Mouse (Mus musculus): Measurements from ENCODE around the gene Plekha1.

Gene Plekha1

GRCm38 (mm10) chr7:130859926-130860325, 5.6 kb upstream of the Plekha1 start:
- DNase-seq (ENCODE audit: low spot score in 2 of 2) = no peak

GRCm38 (mm10) chr7:130860721-130861142, 4.8 kb upstream of the Plekha1 start:
- no peak for DNase-seq (ENCODE audit: low spot score in 2 of 2)

GRCm38 (mm10) chr7:130862501-130862900, 3.1 kb upstream of the Plekha1 start:
- DNase-seq (ENCODE audit: low spot score in 2 of 2) = no peak

- DNase-seq (ENCODE audit: low spot score in 2 of 2) = no peak
These were observed 845 bp upstream of the Plekha1 start for GRCm38 (mm10) chr7:130864711-130865110.

- DNase-seq (ENCODE audit: low spot score in 2 of 2) = no peak
These were observed 1.1 kb downstream of the Plekha1 start for GRCm38 (mm10) chr7:130866640-130867039.

GRCm38 (mm10) chr7:130867256-130867655, 1.7 kb downstream of the Plekha1 start:
- no peak for DNase-seq (ENCODE audit: low spot score in 2 of 2)

GRCm38 (mm10) chr7:130884161-130884560, 18.6 kb downstream of the Plekha1 start:
- DNase-seq (ENCODE audit: low spot score in 2 of 2) = no peak

GRCm38 (mm10) chr7:130886246-130886645, 20.7 kb downstream of the Plekha1 start:
- DNase-seq (ENCODE audit: low spot score in 2 of 2) = no peak

GRCm38 (mm10) chr7:130887946-130888345, 22.4 kb downstream of the Plekha1 start:
- DNase-seq (ENCODE audit: low spot score in 2 of 2) = peak; percentile 30 to 66

- no peak for DNase-seq (ENCODE audit: low spot score in 2 of 2)
These were observed 25.3 kb downstream of the Plekha1 start for GRCm38 (mm10) chr7:130890871-130891270.

GRCm38 (mm10) chr7:130892973-130893372, 27.4 kb downstream of the Plekha1 start:
- peak; percentile 59 to 78 for DNase-seq (ENCODE audit: low spot score in 2 of 2)

- DNase-seq (ENCODE audit: low spot score in 2 of 2) = no peak
These were observed 29.5 kb downstream of the Plekha1 start for GRCm38 (mm10) chr7:130894931-130895617.

GRCm38 (mm10) chr7:130895618-130895945, 30.0 kb downstream of the Plekha1 start:
- DNase-seq (ENCODE audit: low spot score in 2 of 2) = no peak

- DNase-seq (ENCODE audit: low spot score in 2 of 2) = peak in 1 of 2 experiments; percentile 32
These were observed 30.5 kb downstream of the Plekha1 start for GRCm38 (mm10) chr7:130896064-130896463.

GRCm38 (mm10) chr7:130897201-130897600, 31.6 kb downstream of the Plekha1 start:
- no peak for DNase-seq (ENCODE audit: low spot score in 2 of 2)

- no peak for DNase-seq (ENCODE audit: low spot score in 2 of 2)
These were observed 32.8 kb downstream of the Plekha1 start for GRCm38 (mm10) chr7:130898373-130898772.

- DNase-seq (ENCODE audit: low spot score in 2 of 2) = no peak
These were observed 34.8 kb downstream of the Plekha1 start for GRCm38 (mm10) chr7:130900233-130900848.

- DNase-seq (ENCODE audit: low spot score in 2 of 2) = no peak
These were observed 37.4 kb downstream of the Plekha1 start for GRCm38 (mm10) chr7:130902929-130903328.

- DNase-seq (ENCODE audit: low spot score in 2 of 2) = peak; percentile 49 to 62
These were observed 38.0 kb downstream of the Plekha1 start for GRCm38 (mm10) chr7:130903505-130904074.

- DNase-seq (ENCODE audit: low spot score in 2 of 2) = no peak
These were observed 39.2 kb downstream of the Plekha1 start for GRCm38 (mm10) chr7:130904571-130905365.

GRCm38 (mm10) chr7:130910841-130911240, 45.3 kb downstream of the Plekha1 start:
- no peak for DNase-seq (ENCODE audit: low spot score in 2 of 2)

GRCm38 (mm10) chr7:130914693-130915363, 49.3 kb downstream of the Plekha1 start:
- DNase-seq (ENCODE audit: low spot score in 2 of 2) = no peak
